Mouse (Mus musculus) megakaryocyte, embryonic 14.5 days (primary cell): ENCODE measurements around the gene L3mbtl3. TPM values are rescaled to one million over a fixed set of nuclear protein-coding genes. Genes with fewer than 3 reads are reported as not detected.

ENCODE experiments used
- H3K27me3 ChIP-seq: replicated peaks from 2 replicates; pipeline ENCODE3; 2012; ENCODE audit warnings: inconsistent platforms
- H3K36me3 ChIP-seq: replicated peaks from 2 replicates; pipeline ENCODE3; 2012; ENCODE audit warnings: low read length, inconsistent platforms, mixed read lengths
- H3K4me1 ChIP-seq: 2 replicates; pipeline ENCODE4 v1.6.1; 2012; ENCODE audit warnings: inconsistent platforms
- H3K4me3 ChIP-seq: replicated peaks from 2 replicates; pipeline ENCODE3; 2012; ENCODE audit warnings: moderate library complexity, mild to moderate bottlenecking, inconsistent platforms
- H3K9me3 ChIP-seq: 2 replicates; pipeline ENCODE4 v1.6.1; 2012; ENCODE audit warnings: inconsistent platforms
- FLI1 ChIP-seq: IDR thresholded peaks from 2 replicates; pipeline ENCODE4 v1.6.1; 2012; ENCODE audit warnings: low read length, inconsistent platforms, mixed read lengths
- GATA1 ChIP-seq: IDR thresholded peaks from 3 replicates; pipeline ENCODE4 v1.6.1; 2012; ENCODE audit warnings: mixed read lengths, low read length, inconsistent platforms, borderline replicate concordance
- polyA plus RNA-seq: library from polyadenylated mRNA; stranded (reverse); fragments of >175 nt; gene quantifications from 2 replicates; pipeline ENCODE4 v1.2.3, GENCODE M21; 2012; ENCODE audit warnings: low replicate concordance; ENCODE audit not compliant: insufficient read depth

L3mbtl3 gene
- polyA plus RNA-seq, 1 experiment = 3.8 TPM

- H3K9me3 ChIP-seq = no peaks in the 10 kb centered on the region
- H3K4me3 ChIP-seq = no peak overlapping the region
- no peaks in the 10 kb centered on the region for H3K27me3 ChIP-seq
- H3K36me3 ChIP-seq = no peaks in the 10 kb centered on the region
- peaks cover 6% of the 10 kb centered on the region for H3K4me1 ChIP-seq
- TF ChIP-seq GATA1 = no peak
- TF ChIP-seq FLI1 = no peak
These were observed 111.9 kb downstream of the L3mbtl3 start for GRCm38 (mm10) chr10:26263744-26264459.

GRCm38 (mm10) chr10:26259908-26260307 lies 115.9 kb downstream of the L3mbtl3 start:
- Histone ChIP-seq H3K9me3 (0 out of 2 replicates have a peak, but pooled peaks cover 3% of the 10 kb centered on the region), H3K27me3 (no peaks in the 10 kb centered on the region), H3K4me1 (peaks cover 3% of the 10 kb centered on the region), H3K4me3 (no peak overlapping the region), H3K36me3 (no peaks in the 10 kb centered on the region)
- TF ChIP-seq FLI1 (no peak), GATA1 (no peak)

- Histone ChIP-seq H3K27me3 (no peaks in the 10 kb centered on the region), H3K36me3 (no peaks in the 10 kb centered on the region), H3K9me3 (peaks cover 8% of the 10 kb centered on the region), H3K4me1 (no peaks in the 10 kb centered on the region), H3K4me3 (no peak overlapping the region)
- no peak for TF ChIP-seq FLI1
- no peak for TF ChIP-seq GATA1
These were observed 126.2 kb downstream of the L3mbtl3 start for GRCm38 (mm10) chr10:26249426-26250165.

DNA sequence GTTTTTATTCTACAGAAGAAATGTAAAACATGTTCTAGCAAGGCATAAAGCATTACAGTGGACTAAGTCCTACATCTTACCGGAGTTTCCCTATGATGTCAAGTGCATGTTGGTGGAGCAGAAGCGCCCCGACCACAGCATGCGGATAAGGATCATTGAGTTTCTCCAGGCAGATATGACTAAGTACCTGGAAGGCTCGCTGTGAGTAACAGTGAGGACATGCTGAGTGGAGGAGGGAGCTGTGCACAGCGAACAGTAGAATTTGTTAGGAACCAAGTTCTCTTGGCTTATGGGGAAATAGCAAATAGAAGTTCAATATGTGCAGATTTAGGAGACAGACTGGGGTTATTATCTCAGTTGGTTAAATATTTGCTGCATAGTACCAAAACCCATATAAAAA lies 131.3 kb downstream of the L3mbtl3 start:
- no peak for TF ChIP-seq FLI1
- TF ChIP-seq GATA1 = no peak
- Histone ChIP-seq H3K4me1 (no peaks in the 10 kb centered on the region), H3K9me3 (0 out of 2 replicates have a peak, but pooled peaks cover under 1% of the 10 kb centered on the region), H3K27me3 (no peaks in the 10 kb centered on the region), H3K36me3 (no peaks in the 10 kb centered on the region), H3K4me3 (no peak overlapping the region)

- Histone ChIP-seq H3K9me3 (no peaks in the 10 kb centered on the region), H3K4me1 (no peaks in the 10 kb centered on the region), H3K27me3 (no peaks in the 10 kb centered on the region), H3K36me3 (no peaks in the 10 kb centered on the region), H3K4me3 (no peak overlapping the region)
- no peak for TF ChIP-seq FLI1
These were observed 132.6 kb downstream of the L3mbtl3 start for GRCm38 (mm10) chr10:26243203-26243602.

GRCm38 (mm10) chr10:26239090-26239489 lies 136.7 kb downstream of the L3mbtl3 start:
- Histone ChIP-seq H3K36me3 (no peaks in the 10 kb centered on the region), H3K27me3 (no peaks in the 10 kb centered on the region), H3K4me1 (no peaks in the 10 kb centered on the region), H3K9me3 (no peaks in the 10 kb centered on the region), H3K4me3 (no peak overlapping the region)
- TF ChIP-seq FLI1 (no peak), GATA1 (no peak)

DNA sequence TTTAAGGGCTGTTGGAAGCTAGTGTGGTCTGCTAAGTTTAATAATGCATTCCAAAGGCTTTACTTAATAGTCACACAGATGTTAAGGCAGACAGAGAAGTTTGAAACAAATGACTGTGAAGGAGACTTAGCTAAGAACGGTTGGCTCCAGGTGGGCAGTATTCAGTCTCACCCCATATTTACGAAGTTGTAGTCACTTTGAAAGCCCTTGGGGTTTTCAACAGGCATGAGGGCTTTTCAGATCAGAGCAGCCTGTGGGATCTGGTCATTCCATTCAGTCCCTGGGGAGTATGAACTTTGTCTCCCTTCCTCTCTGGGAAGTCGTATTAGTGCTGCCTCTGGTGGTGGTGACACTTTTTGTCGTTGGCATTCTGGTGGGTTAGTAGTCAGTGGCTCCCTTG lies 137.2 kb downstream of the L3mbtl3 start:
- no peaks in the 10 kb centered on the region for H3K4me1 ChIP-seq
- no peak overlapping the region for H3K4me3 ChIP-seq
- no peaks in the 10 kb centered on the region for H3K36me3 ChIP-seq
- no peak for TF ChIP-seq FLI1
- no peak for TF ChIP-seq GATA1
- no peaks in the 10 kb centered on the region for H3K27me3 ChIP-seq
- no peaks in the 10 kb centered on the region for H3K9me3 ChIP-seq

DNA sequence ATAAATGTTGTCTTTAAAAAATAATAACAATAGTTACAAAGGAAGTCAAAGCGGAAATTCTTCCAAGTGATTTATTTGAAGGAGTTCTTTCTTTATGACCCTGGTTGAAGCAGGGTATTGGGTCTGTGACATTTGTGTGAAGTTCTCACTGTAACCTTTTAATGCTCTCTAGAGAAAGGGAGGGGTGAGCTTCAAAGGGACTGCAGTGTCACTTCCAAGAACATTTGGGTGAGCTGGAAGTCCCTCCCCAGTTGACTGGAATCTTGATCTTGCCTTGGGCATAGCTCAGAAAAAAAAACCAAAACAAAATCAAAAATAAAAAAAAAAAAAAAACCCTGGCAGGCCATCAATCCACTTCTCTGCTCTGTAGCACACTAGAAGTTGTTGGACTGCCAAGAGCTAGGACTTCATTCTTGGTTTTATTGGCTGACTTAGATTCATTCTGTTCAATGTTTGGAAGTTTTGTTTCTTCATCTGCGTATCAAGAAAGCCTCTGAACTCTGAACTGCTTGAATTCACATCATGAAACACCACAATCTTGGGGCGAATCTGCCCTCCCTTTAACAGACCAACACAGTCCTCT lies 143.6 kb downstream of the L3mbtl3 start:
- no peak for TF ChIP-seq GATA1
- TF ChIP-seq FLI1 = no peak
- Histone ChIP-seq H3K27me3 (no peaks in the 10 kb centered on the region), H3K4me1 (no peaks in the 10 kb centered on the region), H3K4me3 (no peak overlapping the region), H3K9me3 (no peaks in the 10 kb centered on the region), H3K36me3 (no peaks in the 10 kb centered on the region)

- H3K4me1 ChIP-seq = no peaks in the 10 kb centered on the region
- TF ChIP-seq FLI1 = no peak
- TF ChIP-seq GATA1 = no peak
- no peaks in the 10 kb centered on the region for H3K27me3 ChIP-seq
- no peak within 1 kb of the TSS for H3K4me3 ChIP-seq
- no peaks in the 10 kb centered on the region for H3K36me3 ChIP-seq
- H3K9me3 ChIP-seq = no peaks in the 10 kb centered on the region
These were observed 146.3 kb downstream of the L3mbtl3 start, which contains the start of gene Samd3 for GRCm38 (mm10) chr10:26229488-26229887. Samd3 (plus strand) TSS chr10:26229707.

DNA sequence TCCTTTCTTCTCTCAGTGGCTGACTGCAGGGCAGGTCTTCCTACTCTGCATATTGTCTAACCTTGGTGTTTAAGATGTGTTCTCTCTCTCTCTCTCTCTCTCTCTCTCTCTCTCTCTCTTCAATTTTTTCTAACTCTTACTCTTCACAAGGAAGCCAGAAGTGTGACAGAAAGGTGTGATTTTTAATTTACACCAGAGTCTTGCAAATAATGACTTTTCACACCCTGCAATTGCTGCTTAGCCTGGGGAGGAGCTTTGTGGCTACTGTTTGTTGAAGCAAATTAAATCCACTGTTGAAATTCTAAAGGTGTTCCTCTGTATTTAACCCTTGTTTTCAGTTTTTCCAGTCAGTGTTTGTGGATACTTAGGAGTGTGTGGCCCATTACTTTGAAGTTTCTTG lies 147.6 kb downstream of the L3mbtl3 start:
- no peaks in the 10 kb centered on the region for H3K4me1 ChIP-seq
- no peak overlapping the region for H3K4me3 ChIP-seq
- H3K9me3 ChIP-seq = no peaks in the 10 kb centered on the region
- no peaks in the 10 kb centered on the region for H3K36me3 ChIP-seq
- no peak for TF ChIP-seq GATA1
- no peak for TF ChIP-seq FLI1
- no peaks in the 10 kb centered on the region for H3K27me3 ChIP-seq
